Mouse (Mus musculus) liver, postnatal 0 days (tissue): Measurements from ENCODE around the gene Rspo4.

Experiments used
- CTCF ChIP-seq: sonication (generic); IDR thresholded peaks from 2 replicates; pipeline ENCODE4 v1.5.1; 2016; ENCODE audit warnings: antibody characterized with exemption, low read depth
- EP300 ChIP-seq: IDR thresholded peaks from 2 replicates; pipeline ENCODE4 v1.6.1; 2016; ENCODE audit warnings: antibody characterized with exemption, low read depth, mild to moderate bottlenecking

DNA sequence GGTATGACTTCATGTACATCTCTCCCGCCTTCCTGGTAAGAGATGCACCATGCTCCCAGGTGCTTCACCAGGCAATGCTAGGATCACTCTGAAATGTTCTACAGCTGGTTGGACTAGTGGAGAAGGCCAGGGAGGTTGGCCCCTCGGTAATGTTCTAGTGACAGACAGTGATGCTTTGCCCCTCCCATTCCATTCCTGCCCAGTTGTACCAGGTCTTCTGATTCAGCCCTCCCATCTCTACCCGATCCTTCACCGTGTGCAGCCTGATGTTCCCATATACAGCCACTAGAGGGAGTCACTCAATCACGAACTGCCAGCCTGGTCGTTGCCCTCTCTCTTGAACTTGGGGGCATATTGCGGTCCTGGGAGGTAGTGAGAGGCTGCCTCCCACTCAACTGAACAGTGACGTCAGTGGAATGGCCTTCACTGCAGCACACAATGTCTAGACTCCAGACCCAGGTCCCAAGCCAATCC, 33.3 kb downstream of the Rspo4 start:
- peak; percentile 91 for TF ChIP-seq CTCF
- TF ChIP-seq EP300: no peak
